Mouse (Mus musculus): ENCODE results near the gene Ruvbl1.

DNA sequence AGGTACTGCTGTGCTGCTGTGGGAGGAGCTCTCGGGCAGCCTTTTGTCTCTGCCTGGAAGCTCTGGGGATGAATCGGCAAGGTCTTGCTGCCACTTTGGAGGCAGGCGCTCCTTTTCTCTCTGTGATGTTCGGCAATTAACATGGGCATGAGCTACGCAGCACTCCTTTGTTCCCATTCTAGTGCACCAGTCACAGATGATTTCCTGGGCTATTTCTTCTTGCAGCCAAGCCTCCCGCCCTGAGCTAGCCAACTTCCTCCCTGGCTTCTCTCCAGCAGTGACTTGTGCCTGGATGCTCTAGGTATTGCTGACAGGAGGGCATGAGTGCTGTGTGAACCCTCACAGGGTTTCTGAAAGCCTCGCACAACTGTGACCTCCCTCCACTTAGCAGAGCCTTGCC lies 17.9 kb downstream of the Ruvbl1 start:
- TF ChIP-seq CTCF (IDR thresholded peaks at IDR 0.05; ENCODE audit: low read depth) (no peak), EP300 (optimal IDR thresholded peaks at IDR 0.05) (no peak)
